Mouse (Mus musculus): ENCODE results near the gene Gm20388. TPM values are rescaled to one million over a fixed set of nuclear protein-coding genes. Genes with fewer than 3 reads are reported as not detected.

Gene Gm20388
- polyA plus RNA-seq, 2 experiments, result 8.5 TPM; not detected in 1

- Histone ChIP-seq H3K4me1 (replicated peaks; ENCODE audit: control insufficient read depth in 2 of 2, insufficient read depth in 2 of 2, low read length in 1 of 2) (peaks cover 46 to 52% of the 10 kb centered on the region in 2 experiments), H3K9me3 (ENCODE audit: control insufficient read depth, low read length) (no peaks in the 10 kb centered on the region), H3K9ac (replicated peaks) (no peak overlapping the region; the same call in none of the 2 replicates), H3K4me2 (ENCODE audit: low read depth) (no peak overlapping the region), H3K27me3 (ENCODE audit: control insufficient read depth, insufficient read depth, low read length) (no peaks in the 10 kb centered on the region), H3K36me3 (replicated peaks; ENCODE audit: control insufficient read depth, insufficient read depth, low read depth) (no peaks in the 10 kb centered on the region), H3K4me3 (ENCODE audit: insufficient read depth in 1 of 2, low read depth in 2 of 2, low read length in 2 of 2) (no peak overlapping the region), H3K27ac (no peak overlapping the region)
- no peak for ATAC-seq (ENCODE audit: insufficient read depth)
- WGBS (ENCODE audit: insufficient replicate concordance), result 71% methylated on average over 5 of the region's 5 CpGs
- DNase-seq (ENCODE audit: low read depth in 3 of 3, low spot score in 3 of 3), result no peak
- TF ChIP-seq CTCF (IDR thresholded peaks at IDR 0.05; ENCODE audit: low read depth), result no peak
- TF ChIP-seq EP300 (IDR thresholded peaks at IDR 0.05; ENCODE audit: low read depth), result no peak
Observed at GRCm38 (mm10) chr8:122347811-122348552, 2437.3 kb downstream of the Gm20388 start.

DNA sequence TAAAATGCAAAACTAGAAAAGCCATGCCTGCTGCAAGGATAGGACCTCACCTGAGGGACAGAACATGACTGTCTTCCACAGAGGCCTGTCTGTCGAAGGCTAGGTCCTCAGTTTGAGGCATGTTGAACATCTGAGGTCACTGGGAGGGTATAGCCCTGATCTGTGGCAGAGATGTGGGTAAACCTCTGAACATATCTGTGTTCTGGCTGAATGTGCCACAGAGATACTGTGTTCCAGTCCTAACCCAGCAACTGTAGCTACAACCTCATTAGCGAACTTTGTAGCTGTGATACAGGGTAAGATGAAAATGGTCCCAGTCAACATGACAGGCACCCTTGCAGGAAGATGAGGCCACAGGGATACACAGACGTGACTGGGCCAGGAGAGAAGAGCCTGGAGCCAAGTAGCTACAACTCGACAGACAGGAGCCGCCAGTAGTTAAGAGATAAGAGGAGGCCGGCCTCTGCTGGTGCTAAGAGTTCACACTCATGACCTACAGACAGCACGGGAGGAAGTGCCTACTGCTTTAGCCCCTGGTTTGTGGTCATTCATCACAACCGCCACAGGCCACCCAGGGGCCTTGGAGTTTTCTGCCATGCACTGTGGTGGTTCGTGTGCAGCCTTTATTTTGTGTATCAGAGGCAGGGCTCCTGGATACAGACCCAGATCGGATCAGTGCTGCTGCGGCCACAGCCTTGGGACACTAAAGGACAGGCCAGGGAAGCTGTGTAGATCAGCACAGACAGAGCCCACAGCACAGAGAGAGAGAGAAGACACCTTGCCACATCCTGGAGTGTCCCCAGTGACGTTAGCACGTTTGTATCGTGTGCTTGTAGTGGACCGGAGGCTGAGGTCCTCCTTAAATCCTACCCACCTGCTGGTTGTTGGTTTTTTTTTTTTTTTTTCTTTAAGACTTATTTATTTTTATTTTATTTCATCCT lies 2439.0 kb downstream of the Gm20388 start:
- Histone ChIP-seq H3K36me3 (replicated peaks; ENCODE audit: control insufficient read depth, insufficient read depth, low read depth) (no peaks in the 10 kb centered on the region), H3K9ac (replicated peaks) (peak overlapping the region; percentile 43), H3K9me3 (ENCODE audit: control insufficient read depth, low read length) (no peaks in the 10 kb centered on the region), H3K27me3 (ENCODE audit: control insufficient read depth, insufficient read depth, low read length) (no peaks in the 10 kb centered on the region), H3K4me1 (replicated peaks; ENCODE audit: control insufficient read depth in 2 of 2, insufficient read depth in 2 of 2, low read length in 1 of 2) (peaks cover 32 to 37% of the 10 kb centered on the region in 2 experiments), H3K27ac (peak overlapping the region; percentile 82), H3K4me3 (ENCODE audit: insufficient read depth in 1 of 2, low read depth in 2 of 2, low read length in 2 of 2) (no peak overlapping the region), H3K4me2 (ENCODE audit: low read depth) (peak overlapping the region; percentile 51)
- peak; percentile 49; the same call in 1 of the 2 replicates for TF ChIP-seq EP300 (IDR thresholded peaks at IDR 0.05; ENCODE audit: low read depth)
- peak; percentile 40; the same call in 1 of the 2 replicates for TF ChIP-seq CTCF (IDR thresholded peaks at IDR 0.05; ENCODE audit: low read depth)
- ATAC-seq (ENCODE audit: insufficient read depth), result peak; percentile 85
- WGBS (ENCODE audit: insufficient replicate concordance), result 7% methylated on average over 15 of the region's 15 CpGs
- DNase-seq (ENCODE audit: low read depth in 3 of 3, low spot score in 3 of 3), result peak in 2 of 3 experiments; percentile 47 to 55

- Histone ChIP-seq H3K4me1 (replicated peaks; ENCODE audit: control insufficient read depth in 2 of 2, insufficient read depth in 2 of 2, low read length in 1 of 2) (peaks cover 23 to 29% of the 10 kb centered on the region in 2 experiments), H3K4me2 (ENCODE audit: low read depth) (peak overlapping the region; percentile 51), H3K27ac (no peak overlapping the region), H3K9me3 (ENCODE audit: control insufficient read depth, low read length) (no peaks in the 10 kb centered on the region), H3K4me3 (ENCODE audit: insufficient read depth in 1 of 2, low read depth in 2 of 2, low read length in 2 of 2) (no peak overlapping the region), H3K36me3 (replicated peaks; ENCODE audit: control insufficient read depth, insufficient read depth, low read depth) (no peaks in the 10 kb centered on the region), H3K9ac (replicated peaks) (no peak overlapping the region), H3K27me3 (ENCODE audit: control insufficient read depth, insufficient read depth, low read length) (no peaks in the 10 kb centered on the region)
- TF ChIP-seq EP300 (IDR thresholded peaks at IDR 0.05; ENCODE audit: low read depth) (no peak), CTCF (IDR thresholded peaks at IDR 0.05; ENCODE audit: low read depth) (no peak)
- WGBS (ENCODE audit: insufficient replicate concordance), result 42% methylated on average over 11 of the region's 11 CpGs
- DNase-seq (ENCODE audit: low read depth in 3 of 3, low spot score in 3 of 3) (no peak), ATAC-seq (ENCODE audit: insufficient read depth) (no peak)
Observed at GRCm38 (mm10) chr8:122350309-122351089, 2439.9 kb downstream of the Gm20388 start.

DNA sequence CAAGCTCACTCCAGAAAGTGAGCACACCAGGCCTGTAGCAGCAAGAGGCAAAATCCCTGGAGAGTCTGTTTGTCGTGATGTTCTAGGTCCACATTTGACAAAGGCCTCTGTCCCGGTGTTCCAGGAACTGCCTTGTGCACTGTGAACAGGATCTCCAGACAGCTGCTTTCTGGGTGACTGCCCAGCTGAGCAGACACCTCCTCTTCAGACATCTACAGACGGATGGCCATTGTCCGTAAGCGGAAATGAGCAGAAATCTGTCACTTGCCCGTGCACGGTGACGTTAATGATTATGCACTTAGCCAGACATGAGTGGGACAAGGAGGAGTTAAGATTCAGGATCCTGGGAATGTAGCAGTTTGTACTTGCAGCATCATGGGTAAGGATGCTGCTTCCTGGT lies 2443.5 kb downstream of the Gm20388 start:
- no peaks in the 10 kb centered on the region for H3K9me3 ChIP-seq (ENCODE audit: control insufficient read depth, low read length)
- H3K4me1 ChIP-seq (replicated peaks; ENCODE audit: control insufficient read depth in 2 of 2, insufficient read depth in 2 of 2, low read length in 1 of 2), result peaks cover 14 to 15% of the 10 kb centered on the region in 2 experiments
- H3K4me3 ChIP-seq (ENCODE audit: insufficient read depth in 1 of 2, low read depth in 2 of 2, low read length in 2 of 2), result no peak overlapping the region
- H3K36me3 ChIP-seq (replicated peaks; ENCODE audit: control insufficient read depth, insufficient read depth, low read depth), result no peaks in the 10 kb centered on the region
- no peak overlapping the region for H3K27ac ChIP-seq
- no peak for TF ChIP-seq EP300 (IDR thresholded peaks at IDR 0.05; ENCODE audit: low read depth)
- TF ChIP-seq CTCF (IDR thresholded peaks at IDR 0.05; ENCODE audit: low read depth), result no peak
- no peak overlapping the region for H3K4me2 ChIP-seq (ENCODE audit: low read depth)
- WGBS (ENCODE audit: insufficient replicate concordance), result 83% methylated on average over 8 of the region's 8 CpGs
- no peak overlapping the region for H3K9ac ChIP-seq (replicated peaks)
- H3K27me3 ChIP-seq (ENCODE audit: control insufficient read depth, insufficient read depth, low read length), result no peaks in the 10 kb centered on the region
- DNase-seq (ENCODE audit: low read depth in 3 of 3, low spot score in 3 of 3) (no peak), ATAC-seq (ENCODE audit: insufficient read depth) (no peak)

Measured in liver, embryonic 14.5 days (tissue).